Mouse (Mus musculus): ENCODE measurements at regions not wholly inside any gene's neighbourhood (a gene's known extent, or its start where the extent isn't known, plus 50 kb on each side); places are given as distances from the start of the nearest gene placed in this dataset.

DNA sequence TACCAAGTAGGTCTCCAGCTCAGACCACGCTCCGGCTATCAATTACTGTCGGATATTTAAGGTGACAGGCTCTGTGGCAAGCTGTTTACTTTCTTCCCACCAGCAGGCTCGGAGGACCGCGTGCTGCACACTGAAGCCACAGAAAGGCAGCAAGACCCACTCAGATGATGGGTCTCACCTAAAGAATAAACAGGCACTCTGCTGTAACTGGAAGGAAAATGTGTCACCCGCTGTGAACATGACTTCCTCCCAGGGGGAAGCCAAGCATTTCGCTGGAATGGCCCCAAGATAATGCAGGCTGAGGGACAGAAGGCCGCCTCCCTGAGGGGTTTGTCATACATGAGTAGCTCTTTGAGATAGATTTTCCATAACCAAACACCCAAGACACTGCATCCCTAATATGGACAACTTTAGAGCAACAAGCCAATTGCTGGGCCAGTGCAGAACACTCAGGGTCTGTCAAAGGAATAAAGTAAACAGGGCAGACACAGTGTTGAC lies 259.3 kb downstream of the Atp23 start:
- DNase-seq (ENCODE audit: low read depth): no peak

DNA sequence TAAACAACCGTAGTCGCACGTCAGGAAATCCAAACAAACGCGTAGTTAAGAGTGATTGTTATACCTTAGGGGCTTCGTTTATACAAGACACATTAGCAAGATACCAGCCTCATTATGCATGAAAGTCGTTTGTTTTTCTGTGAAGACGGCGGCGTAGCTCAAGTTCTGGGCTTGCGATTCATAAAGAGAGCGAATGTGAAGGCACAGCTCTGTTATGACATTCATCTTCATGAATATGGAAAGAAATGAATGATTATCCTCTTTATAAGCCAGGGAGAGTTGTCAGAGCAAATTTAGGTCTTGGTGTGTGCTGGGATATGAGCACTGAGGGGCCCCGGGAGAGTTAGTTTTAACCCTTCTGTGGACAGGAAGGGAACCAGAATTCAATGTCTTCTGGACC lies 266.4 kb downstream of the Atp23 start:
- DNase-seq (ENCODE audit: low read depth): no peak

DNA sequence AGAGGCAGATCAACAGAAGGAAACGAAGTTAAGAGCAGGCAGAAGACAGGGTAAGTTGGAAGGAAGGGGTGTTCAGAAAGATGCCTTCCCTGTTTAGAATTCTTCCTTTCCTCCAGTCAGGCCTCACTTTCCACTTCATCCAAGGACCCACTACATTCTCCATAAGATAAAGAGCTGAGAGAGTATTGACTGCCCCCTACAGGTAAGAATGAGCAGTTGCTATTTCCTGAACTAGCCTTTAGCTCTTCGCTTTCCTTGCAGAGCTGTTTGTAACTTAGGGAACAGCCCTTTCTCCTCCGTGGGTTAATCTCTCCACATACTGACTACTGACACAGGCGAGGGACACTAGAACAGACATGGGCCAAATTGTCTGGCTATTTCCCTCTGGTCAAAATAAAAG lies 273.1 kb downstream of the Atp23 start:
- no peak for DNase-seq (ENCODE audit: low read depth)

DNA sequence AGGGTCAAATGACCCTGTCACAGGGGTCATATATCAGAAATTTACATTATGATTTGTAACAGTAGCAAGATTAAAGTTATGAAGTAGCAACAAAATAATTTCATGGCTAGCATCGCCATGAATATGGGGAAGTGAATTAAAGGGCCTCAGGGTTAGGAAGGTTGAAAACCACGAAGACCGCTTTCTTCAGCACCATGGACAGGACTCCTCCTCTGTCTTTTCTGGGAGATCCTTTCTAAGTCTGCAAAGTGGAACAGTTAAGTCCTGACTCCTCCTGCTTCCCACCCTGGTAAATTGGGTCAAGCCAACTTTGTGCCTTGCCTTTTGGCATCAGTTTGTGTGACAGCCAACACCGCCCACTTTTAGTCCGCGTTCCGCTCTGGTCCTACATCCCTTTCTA lies 275.7 kb downstream of the Atp23 start:
- DNase-seq (ENCODE audit: low read depth): no peak

DNA sequence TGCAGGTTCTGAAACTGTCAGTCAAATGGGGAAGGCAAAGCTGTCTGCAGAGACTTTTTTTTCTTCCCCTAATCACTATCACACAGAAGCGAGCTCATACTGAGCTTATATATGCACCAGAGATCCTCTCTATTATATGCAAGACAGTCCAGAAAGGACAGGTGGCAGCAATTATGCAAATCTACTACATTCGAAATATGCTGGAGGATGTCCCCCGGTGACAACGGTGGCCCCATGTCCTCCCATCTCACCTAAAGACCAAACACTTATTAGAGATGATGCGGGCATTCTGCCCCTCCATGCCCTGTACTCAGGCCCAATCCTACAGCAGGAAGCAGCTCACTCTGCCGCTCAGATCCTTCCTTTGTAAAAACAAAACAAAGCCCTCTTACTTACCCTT lies 280.4 kb downstream of the Atp23 start:
- DNase-seq (ENCODE audit: low read depth): no peak

DNA sequence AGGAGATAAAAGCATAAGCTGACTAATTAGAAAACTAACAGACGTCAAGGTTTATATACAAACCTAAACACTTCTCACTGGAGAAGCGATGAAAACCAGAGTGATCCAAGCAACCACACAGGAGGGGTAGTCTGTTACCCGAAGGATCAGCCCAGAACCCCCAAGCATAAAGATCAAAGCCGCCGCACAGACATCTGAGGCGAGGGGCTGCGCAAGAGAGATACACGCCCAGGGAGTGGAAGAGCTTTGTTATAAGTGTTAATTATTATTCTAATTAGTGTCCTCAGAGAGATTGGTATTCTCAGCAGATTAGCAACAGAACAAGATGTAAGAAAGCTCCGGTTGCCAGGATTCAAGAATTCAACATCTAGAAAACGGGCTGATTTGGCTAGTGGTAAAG lies 281.2 kb downstream of the Atp23 start:
- no peak for DNase-seq (ENCODE audit: low read depth)

DNA sequence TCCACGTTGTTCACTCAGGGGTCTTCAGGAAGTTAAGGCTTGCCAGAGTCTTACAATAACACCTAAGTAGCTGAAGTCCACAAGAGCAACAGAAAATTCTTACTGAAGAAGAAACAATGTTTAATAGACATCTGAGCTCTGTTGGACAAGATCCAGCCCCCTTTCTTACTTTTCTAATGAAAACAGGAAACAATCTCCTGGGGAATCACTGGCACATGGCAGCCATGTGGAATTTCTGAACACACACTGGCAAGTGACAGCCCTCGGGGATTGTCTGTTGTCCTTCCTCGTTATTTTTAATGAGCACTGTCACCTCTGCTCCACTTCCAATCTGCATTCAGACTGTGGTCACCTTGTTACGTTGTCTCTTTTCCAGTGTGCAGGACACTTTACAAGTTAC lies 288.9 kb downstream of the Atp23 start:
- DNase-seq (ENCODE audit: low read depth): no peak

DNA sequence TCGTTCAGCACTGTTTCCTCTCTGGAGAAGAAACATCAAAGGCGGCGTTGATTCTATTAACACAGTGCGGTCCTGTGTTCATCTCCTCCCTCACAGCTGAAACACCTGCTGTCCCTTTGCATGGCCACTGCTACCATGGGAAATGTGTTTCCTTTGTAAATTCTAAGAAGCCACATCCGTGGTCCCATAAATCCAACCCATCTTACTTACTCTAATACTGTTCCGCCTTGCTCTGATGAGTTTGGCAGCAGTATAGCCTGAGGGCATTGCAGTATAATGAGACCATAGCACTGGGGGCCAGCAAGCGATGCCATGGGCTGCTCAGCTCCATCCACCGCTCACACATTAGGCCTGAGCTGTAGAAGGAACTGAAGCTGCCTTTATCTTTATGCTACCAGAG lies 290.6 kb downstream of the Atp23 start:
- no peak for DNase-seq (ENCODE audit: low read depth)

DNA sequence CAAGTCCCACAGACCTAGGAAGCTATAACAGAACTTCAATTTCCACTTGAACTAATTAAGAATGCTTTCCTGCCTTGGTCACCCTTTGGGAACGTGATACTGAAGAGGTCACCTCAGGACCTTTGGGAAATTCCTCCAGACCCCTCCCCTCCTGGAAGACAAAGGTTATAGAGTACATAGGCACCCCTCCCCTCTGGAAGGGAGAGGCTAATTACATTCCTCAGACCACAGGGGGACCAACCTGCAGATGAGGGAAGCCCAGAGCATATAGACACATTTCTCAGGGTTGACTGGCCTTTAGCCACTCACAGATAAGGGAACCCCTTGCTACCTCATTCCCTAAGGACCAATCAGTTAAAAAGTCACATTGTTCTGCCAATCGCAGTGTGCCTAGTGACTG lies 301.5 kb downstream of the Atp23 start:
- no peak for DNase-seq (ENCODE audit: low read depth)

DNA sequence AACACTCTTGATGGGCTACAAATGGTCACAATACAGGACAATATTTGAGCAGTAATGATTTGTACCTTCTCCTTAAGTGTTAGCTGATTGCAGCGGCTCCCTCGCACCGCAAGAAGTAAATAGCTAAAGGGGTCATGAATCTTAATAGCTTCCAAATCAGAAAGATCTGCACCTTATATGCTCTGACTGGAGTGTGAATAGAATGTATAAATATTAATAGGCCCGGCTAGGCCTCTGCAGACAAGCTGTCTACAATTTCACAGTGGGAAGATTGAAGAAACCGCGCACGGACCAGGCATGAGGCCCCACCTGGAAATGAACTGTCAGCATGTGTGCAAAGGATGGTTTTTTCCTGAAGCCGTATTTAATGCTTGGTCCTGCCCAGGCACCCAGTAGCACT lies 333.0 kb downstream of the Atp23 start:
- DNase-seq (ENCODE audit: low read depth): no peak

DNA sequence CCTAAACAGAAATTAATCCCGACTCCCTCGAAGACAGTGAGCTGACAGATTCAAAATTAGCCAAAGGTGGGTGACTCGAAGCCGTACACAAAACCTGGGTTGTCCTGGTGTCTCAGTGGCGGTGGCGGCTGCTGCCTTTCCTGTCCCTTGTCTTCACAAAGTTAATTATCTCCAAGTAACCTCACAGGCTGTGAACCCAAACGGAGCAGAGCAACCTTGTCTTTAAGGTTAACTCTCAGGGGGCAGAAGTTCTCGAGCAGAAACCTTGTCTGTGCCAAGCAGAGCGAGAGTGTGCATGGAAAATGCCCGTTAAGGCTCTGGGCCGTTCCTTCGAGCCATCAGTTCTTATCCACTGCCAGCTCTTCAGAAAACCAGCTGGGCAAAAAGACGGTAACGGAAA lies 335.8 kb downstream of the Atp23 start:
- DNase-seq (ENCODE audit: low read depth): no peak

DNA sequence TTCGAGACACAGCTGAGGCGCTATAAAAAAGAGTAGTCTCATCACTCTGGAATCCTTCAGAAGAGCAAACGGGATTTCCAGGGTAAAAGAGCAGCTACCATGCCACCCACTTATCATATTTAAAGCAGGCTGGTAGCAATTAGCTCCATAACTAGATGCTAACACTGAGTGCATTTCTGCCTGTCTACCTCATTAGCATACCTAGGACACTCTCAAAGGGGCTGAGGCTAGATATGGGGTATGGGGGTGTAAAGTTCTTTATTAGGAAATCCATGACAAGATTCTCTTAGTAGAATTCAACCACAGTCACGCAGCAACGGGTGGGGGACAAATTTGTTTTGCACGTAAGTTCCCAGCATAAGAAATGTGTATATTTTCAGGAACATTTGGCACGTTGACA lies 346.1 kb downstream of the Atp23 start:
- DNase-seq (ENCODE audit: low read depth): no peak

DNA sequence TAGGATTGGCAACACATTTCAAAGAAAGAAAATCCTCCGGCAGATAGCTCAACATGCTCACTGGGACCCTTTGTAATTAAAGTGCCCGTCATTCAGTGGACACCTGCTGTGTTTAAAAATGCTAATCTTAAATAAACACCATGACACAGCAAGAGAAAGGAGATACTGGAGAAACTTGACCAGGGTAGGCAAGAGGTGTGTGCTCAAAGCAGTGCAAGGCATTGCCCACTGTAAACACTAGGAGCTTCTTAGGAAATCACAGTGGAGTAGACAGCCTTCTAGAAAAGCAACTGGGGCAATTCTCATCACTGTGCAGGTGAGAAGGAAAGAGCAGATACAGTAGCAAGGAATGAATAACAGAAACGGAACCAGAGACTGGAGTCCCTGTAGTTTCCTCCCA lies 369.2 kb downstream of the Atp23 start:
- no peak for DNase-seq (ENCODE audit: low read depth)

DNA sequence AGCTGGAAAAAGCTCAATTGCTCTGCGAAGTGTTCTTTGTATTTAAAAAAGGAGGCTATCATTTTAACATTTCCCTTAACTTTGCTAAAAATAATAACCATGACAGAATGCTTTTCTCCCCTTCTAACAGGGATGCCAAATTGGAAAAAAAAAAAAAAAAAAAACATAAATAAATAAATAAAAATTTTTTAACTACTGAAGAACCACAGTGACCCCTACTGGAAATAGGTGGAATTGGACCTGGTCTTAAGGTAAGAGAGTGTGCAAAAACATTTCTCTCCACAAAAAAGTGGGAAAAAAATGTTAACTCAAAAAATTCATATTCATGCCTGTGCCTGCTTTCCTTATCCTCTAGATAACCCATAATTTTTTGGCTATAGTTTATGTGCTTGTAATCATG lies 369.8 kb downstream of the Atp23 start:
- DNase-seq (ENCODE audit: low read depth): no peak

DNA sequence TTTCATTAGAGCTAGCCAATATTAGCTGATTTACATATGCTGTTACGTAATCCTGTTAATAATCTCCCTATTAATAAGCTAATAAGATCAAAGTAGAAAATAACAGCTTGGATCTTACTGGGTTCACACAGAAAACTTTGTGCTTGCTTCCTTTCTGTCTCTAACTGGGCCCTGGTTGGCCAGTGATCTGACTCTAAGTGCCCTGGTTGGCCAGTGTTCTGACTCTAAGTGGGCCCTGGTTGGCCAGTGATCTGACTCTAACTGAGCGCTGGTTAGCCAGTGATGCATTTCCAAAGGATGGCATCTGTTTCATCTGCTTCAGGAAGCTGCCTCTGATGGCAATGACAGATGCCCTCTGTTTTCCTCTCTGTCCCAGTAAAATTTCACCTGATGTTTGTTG lies 372.4 kb downstream of the Atp23 start:
- no peak for DNase-seq (ENCODE audit: low read depth)

DNA sequence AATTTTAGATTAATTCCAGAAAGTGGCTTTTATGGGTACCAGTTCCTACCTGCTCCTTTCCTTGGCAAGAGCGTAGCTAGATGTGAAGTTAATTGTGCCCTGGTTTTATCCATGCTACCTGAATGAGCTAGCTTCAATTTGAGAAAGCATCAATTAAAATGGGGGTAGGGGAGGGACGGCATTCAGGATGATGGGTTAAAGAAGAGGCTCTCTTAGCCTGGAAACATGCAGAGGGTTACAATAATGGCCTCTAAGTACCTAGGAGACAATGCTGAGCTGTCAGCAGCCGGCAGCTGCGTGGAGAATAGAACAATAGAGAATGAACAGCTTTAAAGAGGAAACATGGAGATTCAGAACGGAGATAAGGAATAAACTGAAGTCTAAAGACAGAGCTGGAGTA lies 375.0 kb downstream of the Atp23 start:
- DNase-seq (ENCODE audit: low read depth): no peak

DNA sequence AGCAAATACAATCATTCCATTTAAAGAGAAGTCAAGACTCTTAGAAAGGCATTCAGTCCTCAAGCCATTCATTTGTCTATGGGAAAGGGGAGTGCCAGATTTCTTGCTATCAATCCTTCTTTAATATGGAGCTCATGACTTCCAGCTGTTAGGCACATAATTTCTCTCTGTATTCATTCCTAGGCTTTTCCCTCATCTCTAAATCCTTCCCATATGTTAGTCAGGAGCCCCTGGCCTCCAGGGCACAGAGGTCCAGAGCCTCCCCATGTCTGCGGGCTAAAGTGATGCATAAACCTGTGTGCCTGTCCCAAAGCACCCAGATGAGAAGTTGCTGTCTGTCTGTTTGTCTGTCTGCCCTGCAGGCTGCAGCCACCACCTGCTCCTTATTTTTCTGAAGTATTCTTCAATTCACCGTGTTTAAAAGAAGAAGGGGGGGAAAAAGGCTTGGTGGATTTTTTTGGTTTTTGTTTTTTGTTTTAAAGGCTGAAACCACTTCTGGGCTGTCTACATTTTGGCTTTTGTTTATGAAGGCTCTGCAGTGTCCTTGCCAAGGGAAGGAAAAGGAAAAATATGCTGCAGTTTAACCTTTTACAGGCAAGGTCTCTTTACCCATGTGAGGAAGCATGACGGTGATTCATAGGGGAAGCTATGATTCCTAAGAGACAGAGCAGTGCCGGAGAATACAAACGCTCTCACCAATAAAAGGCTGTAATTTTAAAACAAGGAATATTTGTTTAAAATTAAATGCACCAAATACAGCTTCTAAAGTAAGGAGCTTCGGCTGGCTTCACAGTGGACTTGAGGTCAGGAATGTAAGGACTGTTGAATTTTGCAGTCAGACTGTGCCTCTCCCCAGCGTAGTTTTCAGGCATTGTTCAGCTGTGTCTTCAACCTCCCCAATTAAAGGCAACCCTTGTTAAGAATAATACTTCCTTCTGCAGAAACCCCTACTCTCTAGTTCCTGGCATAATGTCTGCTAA lies 379.0 kb downstream of the Atp23 start:
- DNase-seq (ENCODE audit: low read depth): no peak

DNA sequence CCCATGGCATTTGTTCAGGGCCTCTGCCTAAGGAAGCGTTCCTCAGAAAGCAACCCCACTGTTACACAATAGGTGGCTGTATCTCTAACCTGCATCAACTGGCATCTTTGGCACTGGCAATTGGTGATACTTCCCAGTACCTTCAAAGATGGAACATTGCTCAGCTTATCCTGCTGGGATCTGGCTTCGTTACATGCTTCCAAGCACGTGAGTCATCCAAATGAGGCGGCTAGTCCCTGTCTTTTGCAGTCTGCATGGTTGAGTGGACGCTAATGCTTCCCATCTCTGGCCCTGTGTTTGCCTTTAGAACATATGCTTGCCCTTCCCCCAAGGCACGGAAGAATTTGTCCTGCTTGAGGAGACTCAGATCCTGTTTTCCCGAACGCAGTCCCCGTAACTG lies 380.2 kb downstream of the Atp23 start:
- DNase-seq (ENCODE audit: low read depth): no peak

DNA sequence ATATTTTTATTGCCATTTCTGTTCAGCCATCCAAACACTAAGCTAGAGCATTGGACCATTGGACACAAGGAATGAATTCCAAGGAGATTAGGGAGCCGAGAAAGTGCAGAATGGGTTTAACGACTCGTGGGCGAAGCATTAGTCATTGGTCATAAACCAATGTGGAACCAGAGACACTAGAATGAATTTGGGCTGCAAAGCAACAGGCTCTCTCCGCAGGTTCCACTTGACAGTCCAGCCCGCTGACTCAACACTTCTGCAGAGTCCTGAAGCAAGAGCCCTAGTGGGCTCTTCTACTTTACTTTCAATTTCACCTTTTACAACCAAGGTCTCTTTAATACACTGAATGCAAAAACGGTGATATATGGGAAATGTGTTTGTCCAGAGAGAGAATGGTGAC lies 388.0 kb downstream of the Atp23 start:
- DNase-seq (ENCODE audit: low read depth): no peak

DNA sequence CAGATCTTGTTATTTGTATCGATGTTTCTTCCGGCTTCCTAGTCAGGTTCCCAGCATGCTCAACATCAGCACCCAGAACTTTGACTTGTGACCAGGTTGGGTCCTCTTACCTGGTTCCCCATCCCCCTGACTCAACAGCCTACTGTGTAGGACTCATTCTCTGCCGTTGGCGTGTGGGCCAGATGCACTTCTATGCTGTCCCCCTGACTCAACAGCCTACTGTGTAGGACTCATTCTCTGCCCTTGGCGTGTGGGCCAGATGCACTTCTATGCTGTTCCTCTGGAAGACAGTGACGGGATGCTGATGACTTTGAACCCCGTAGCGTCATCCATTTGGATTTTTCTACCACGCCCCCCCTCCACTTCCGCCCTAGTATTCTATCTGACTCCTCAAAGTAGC lies 389.6 kb downstream of the Atp23 start:
- no peak for DNase-seq (ENCODE audit: low read depth)

DNA sequence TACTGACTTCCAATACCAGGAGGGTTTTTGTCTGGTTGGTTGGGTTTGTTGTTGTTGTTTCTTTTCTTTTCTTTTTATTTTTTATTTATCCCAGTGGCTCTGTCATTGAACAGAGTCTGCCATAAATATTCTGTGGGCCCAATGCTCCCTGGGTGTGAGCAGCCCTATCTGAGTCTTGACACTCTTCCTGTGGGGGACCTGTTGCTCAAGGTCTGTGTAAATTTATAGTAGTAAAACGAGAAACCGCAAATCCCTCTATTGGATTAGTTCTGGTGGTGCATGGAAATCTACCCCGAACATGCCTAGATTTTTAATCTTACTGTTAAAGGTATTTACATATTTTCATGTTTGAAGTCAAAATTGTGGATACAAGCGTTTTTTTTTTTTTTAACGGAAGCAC lies 395.2 kb downstream of the Atp23 start:
- DNase-seq (ENCODE audit: low read depth): no peak

DNA sequence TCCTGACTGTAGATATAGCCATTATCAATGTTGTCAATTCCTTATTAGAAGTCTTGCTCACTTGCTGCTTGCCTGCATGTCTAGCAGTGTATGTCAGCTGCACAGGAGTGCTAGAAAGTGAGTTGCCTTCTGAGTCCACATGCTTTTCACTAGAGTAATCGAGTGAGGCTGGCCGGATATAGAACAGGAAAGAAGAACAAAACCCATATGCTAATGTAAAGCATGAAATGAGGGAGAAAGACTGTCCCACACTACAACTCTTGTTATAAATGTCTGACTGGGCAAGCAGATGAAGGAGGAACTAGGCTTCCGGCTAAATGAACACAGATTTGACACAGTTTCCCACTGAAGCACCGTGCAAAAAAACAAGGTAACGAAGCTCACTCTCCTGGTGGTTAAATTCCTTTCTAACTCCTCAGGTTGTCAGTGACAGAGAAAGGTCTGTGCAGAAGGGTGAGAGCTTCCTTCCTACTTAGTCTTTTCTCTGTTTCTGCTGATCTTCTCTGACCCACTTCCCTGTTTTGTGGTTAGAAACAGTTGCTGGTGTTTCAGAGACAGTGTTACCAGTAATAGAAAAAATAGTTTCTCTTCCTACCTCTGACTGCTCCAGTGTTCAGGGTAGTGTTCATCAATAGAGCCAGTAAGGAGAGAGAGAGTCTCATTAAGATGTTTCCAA lies 399.0 kb downstream of the Atp23 start:
- DNase-seq (ENCODE audit: low read depth): no peak

DNA sequence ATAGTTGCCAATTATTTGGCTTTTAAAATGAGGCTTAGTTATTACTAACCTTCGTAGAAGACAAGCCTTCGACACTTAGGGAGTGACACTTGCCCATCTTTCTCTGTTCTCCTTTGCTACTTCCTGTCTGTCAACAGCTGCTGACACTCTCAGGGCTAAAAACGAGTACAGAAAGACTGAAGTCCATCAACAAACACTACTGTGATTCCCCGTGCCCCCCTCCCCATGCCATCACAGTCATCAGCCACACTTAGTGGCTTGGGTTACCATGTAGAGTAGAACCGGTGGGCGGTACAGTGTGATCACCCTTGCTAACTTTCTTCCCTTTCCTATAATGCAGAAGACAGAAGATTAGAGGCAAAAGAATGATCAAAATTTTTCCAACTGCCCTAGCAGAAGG lies 402.4 kb downstream of the Atp23 start:
- no peak for DNase-seq (ENCODE audit: low read depth)

DNA sequence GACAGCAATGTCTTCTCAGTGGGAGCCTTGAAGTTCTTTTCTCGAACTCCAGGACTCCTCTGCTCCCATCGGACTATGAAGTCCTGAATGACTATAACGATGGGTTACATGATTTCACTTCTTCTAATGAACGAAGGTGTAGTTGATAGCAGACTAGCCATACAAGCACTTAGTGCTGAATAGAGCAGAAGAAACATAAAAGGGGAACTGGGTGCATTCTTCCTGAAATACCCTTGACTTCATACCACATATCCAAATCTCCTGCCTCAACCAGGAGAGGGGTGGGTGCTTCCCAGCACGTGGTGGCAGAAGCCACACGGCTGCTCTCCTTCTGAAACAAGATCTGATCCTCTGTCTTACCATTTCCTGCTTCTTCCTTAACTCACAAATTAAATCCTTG lies 407.4 kb downstream of the Atp23 start:
- DNase-seq (ENCODE audit: low read depth): no peak
